Mouse (Mus musculus) CD8-positive naive resting alpha-beta T cell, adult 2 months (primary cell): Measurements from ENCODE around the gene 2310009B15Rik.

ENCODE experiments used
- DNase-seq, 2 experiments: peaks; one replicate each; pipeline ENCODE4 v3.0.0; 2022; ENCODE audit warnings: low read depth in 2 of 2, low spot score in 2 of 2

The 2310009B15Rik gene

DNA sequence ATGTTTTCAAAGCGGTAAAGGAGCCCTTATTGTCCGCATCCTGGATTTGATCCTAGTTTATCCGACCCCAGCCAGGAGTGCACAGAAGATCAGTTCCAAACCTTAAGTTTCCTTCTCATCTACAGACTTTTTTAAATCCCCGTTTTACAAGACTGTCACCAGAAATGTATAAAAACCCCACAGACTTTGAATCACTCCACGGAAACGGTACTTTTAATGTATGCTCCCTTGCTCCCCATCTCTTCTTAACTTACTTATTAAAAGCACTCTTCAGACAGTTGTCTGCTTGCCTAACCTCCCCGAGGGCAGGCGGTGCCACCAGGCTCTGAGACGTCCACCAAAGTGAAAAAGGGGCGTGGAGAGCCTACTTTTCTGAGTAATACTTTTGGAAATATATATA lies 13.9 kb downstream of the 2310009B15Rik start:
- DNase-seq, result no peak

DNA sequence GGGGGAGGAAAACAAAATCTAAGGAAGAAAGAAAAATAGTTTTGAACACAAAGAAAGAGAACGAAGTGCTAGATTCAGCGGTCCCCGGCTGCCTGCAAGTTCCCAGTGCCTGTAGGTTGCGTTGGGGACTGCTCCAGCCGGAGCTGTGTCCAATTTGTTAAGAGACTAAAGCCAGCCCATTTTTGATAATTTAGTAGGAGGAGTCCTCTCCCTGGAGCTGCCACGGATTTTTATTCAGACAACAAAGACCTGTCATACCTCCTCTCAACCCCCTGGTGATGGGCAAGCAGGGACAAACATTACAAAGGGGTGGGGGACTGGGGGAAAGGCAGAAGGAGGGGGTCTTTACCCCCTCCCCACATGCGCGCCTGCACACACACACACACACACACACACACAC lies 14.3 kb downstream of the 2310009B15Rik start:
- DNase-seq, result no peak

DNA sequence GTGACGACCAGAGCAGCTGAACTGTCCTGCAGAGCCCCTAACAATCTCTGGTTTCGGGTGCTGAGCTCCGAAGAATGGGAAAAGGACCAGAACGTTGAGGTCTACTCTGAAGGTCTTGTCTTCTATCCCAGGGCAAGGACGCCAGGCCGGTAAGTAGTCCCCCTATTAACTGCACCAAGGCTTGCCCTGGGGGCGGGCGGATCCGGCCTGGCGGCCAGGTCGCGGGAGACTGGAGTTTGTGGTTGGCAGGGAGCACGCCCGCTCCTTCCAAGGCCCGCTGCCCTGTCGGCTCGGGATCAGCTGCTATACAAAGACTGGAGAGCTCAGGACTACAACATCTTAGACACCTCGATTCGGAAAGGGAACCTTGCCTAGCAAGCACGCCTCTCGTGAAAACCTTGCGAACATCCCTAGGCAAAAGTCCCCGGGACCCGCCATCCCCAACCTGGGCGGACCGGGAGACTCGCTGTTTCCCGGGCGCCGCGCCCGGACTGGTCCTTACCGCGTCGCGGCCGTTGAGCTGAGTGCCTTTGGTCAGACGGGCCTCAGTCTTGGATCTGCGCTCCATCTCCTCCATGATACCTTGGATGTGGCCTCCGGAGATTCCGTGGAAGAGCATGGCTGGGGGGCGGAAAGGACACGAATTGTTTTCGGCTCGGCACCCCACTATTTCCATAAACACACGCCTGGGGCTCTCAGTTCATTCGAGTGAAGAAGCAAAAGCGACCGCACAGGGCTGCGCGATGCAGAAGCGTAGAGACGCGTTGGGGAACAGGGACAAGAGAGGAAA lies 15.2 kb downstream of the 2310009B15Rik start:
- no peak for DNase-seq

- no peak for DNase-seq
Observed at GRCm38 (mm10) chr1:138840440-138841305, 16.0 kb downstream of the 2310009B15Rik start.

DNA sequence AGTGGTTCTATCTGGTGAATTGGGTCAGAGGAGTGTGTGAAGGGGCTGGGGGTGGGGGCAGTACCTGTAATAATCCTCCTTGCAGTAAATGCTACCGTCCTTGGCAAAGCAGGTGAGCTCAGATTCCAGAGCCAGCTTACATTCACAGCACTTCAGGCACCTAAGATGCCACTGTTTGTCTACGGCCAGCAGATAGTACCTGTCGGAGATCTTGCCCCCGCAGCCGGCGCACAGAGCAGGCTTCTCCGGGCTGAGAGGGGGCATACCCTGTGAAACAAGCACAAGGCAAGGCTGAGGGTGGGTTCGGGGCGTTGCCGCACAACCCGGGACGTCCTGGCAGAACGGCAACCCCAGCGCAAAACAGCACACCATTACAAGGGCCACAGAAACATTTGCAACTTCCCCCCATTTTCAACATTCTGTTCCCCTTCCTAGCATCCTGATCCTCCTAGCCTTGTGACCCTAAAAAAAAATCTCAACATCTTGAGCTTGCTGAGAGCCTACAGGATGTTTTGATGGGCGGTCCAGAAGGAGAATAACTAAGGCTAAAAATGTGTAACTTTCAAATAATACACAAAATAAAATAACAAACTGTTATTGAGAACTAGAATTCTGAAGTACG lies 16.7 kb downstream of the 2310009B15Rik start:
- DNase-seq, result no peak

DNA sequence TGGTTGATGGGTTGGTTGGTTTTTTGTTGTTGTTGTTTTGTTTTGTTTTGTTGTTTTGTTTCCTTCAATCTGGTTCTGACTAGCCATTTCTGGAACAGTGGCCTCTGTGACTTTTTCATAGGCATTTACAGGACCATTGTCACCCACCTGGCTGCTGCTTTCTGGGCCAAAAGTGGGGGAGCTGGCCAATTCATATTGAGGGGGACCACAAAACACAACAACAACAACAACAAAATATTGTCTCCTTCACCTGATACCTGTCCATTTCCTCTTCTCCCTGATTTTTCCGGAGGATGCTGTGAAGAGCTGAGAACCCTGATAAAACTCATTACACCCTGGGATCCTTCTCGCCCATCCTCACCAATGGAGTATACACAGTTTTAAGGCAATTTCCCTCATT lies 17.4 kb downstream of the 2310009B15Rik start:
- no peak for DNase-seq

GRCm38 (mm10) chr1:138837786-138838743 lies 18.6 kb downstream of the 2310009B15Rik start:
- DNase-seq, result no peak

DNA sequence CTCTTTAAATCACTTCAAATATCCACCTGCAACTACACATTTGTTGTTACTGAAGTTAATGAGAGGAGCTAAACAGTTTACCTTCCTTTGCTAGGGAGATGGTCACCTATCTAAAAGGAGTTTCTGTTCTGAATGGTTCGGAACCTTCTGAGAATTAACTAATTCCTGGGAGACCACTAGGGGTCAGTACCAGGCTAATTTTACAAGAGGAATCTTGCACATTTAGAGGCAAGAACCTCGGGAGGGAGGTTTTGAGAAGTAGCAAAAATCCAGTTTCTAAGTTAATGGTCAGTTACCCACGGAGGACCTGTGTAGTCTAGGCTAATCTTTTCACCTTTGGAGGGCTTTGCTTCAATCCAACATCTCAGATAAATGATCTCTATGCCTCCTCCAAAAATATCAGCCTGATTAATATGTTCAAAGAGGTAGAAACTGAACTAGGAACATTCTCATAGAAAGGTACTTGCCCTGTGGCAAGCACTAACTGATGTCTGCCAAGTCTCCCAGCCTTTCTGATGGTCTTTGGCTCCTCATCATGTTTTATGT lies 21.2 kb downstream of the 2310009B15Rik start:
- DNase-seq, result no peak

DNA sequence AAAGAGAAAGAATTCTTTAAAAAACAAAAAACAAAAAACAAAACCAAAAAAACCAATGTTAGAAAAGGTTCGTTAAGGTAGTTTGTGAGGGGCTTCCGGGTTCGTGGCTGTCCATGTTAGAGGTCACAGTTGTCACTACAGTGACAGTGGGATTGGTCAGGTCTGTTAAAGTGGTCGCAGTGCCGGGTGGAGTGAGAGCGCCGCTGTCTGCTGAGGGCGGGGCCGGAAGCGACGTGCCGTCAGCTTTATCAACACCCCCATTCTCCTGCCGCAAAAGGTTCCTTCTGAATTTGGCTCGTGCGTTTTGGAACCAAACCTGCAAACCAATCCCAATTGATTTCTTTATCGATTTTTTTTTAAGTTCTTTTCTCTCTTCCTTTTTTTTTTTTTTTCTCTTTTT lies 25.3 kb downstream of the 2310009B15Rik start:
- DNase-seq, result no peak

GRCm38 (mm10) chr1:138826841-138827240 lies 29.8 kb downstream of the 2310009B15Rik start:
- no peak for DNase-seq

DNA sequence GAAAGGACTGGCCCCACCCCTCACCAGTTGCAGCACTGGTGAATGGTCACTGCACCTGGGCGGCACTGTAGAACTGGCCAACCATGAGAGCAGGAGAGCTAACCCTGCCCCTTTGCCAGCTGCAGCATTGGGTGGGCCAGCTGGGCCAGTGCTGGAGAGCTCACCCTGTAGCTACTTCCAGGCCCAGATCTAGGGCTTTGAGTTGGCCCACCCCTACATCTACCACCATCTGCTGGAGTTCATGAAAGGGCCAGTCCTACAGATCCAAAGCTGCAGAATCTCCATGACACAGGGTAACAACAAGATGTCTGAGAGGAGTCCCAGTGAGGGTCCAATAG lies 33.7 kb downstream of the 2310009B15Rik start:
- DNase-seq, result no peak

- no peak for DNase-seq
Observed at GRCm38 (mm10) chr1:138822255-138822984, 34.2 kb downstream of the 2310009B15Rik start.
